Mouse (Mus musculus) C2C12 (cell line): ENCODE measurements around the gene Tmem185b.

Source experiments
- CEBPB ChIP-seq: IDR thresholded peaks from one replicate; pipeline ENCODE4 v1.6.1; 2011; ENCODE audit warnings: low read depth, mild to moderate bottlenecking, control low read depth, moderate library complexity
- CTCF ChIP-seq: IDR thresholded peaks from one replicate; pipeline ENCODE4 v1.5.1; 2011; ENCODE audit not compliant: control insufficient read depth, insufficient read depth, insufficient read length
- MAX ChIP-seq: IDR thresholded peaks from one replicate; pipeline ENCODE4 v1.6.1; 2011; ENCODE audit warnings: mild to moderate bottlenecking, control low read depth
- MYOD1 ChIP-seq: IDR thresholded peaks from one replicate; pipeline ENCODE4 v1.6.1; 2011; ENCODE audit warnings: low read depth; ENCODE audit not compliant: control insufficient read depth, insufficient read length
- MYOG ChIP-seq: IDR thresholded peaks from one replicate; pipeline ENCODE4 v1.6.1; 2011; ENCODE audit not compliant: control insufficient read depth, insufficient read length; ENCODE audit errors: extremely low read depth
- USF1 ChIP-seq: IDR thresholded peaks from one replicate; pipeline ENCODE4 v1.6.1; 2011; ENCODE audit warnings: low read depth, mild to moderate bottlenecking, control low read depth, moderate library complexity

GRCm38 (mm10) chr1:119545671-119546070 is 19.7 kb downstream of the Tmem185b start:
- TF ChIP-seq CTCF (no peak), USF1 (no peak), MYOD1 (no peak), MAX (no peak), MYOG (no peak), CEBPB (no peak)
